Mouse (Mus musculus) myocyte (in vitro differentiated cells): Measurements from ENCODE around the gene 2810021J22Rik. TPM values are rescaled to one million over a fixed set of nuclear protein-coding genes. Genes with fewer than 3 reads are reported as not detected.
"Not testable (repeated sequence)": the region's sequence is repeated elsewhere in the genome, so short reads cannot be mapped to it uniquely, and the experiment has no call there.

Source experiments
- H3K27me3 ChIP-seq: one replicate; pipeline ENCODE4 v1.6.1; 2011; ENCODE audit not compliant: control insufficient read depth, insufficient read depth, insufficient read length
- H3K36me3 ChIP-seq: one replicate; pipeline ENCODE4 v1.6.1; 2011; ENCODE audit not compliant: control insufficient read depth, insufficient read depth
- H3K4me2 ChIP-seq: one replicate; pipeline ENCODE4 v1.6.1; 2011; ENCODE audit warnings: low read depth, control low read depth
- H3K4me3 ChIP-seq: one replicate; pipeline ENCODE4 v1.5.1; 2011; ENCODE audit warnings: mild to moderate bottlenecking, control low read depth, moderate library complexity
- H3K79me2 ChIP-seq: one replicate; pipeline ENCODE4 v1.6.1; 2011; ENCODE audit not compliant: control insufficient read depth, insufficient read depth
- H3ac ChIP-seq: one replicate; pipeline ENCODE4 v1.6.1; 2011; ENCODE audit not compliant: control insufficient read depth, insufficient read length
- CEBPB ChIP-seq: IDR thresholded peaks from 2 replicates; pipeline ENCODE4 v1.6.1; 2011; ENCODE audit warnings: mild to moderate bottlenecking, moderate library complexity; ENCODE audit not compliant: poor library complexity, insufficient read depth, severe bottlenecking
- E2F4 ChIP-seq: IDR thresholded peaks from one replicate; pipeline ENCODE4 v1.6.1; 2011; ENCODE audit warnings: mild to moderate bottlenecking, control low read depth, moderate library complexity; ENCODE audit not compliant: insufficient read depth
- MAX ChIP-seq: IDR thresholded peaks from one replicate; pipeline ENCODE4 v1.6.1; 2011; ENCODE audit warnings: low read depth, mild to moderate bottlenecking, control low read depth
- MYOD1 ChIP-seq, 3 experiments: IDR thresholded peaks; one replicate each; pipeline ENCODE4 v1.6.1; 2011; ENCODE audit warnings: control low read depth in 2 of 3, low read depth in 2 of 3, mild to moderate bottlenecking in 2 of 3, moderate library complexity in 1 of 3; ENCODE audit not compliant: insufficient read length in 2 of 3, control insufficient read depth in 1 of 3
- MYOG ChIP-seq, 3 experiments: IDR thresholded peaks; one replicate each; pipeline ENCODE4 v1.6.1; 2011; ENCODE audit warnings: control low read depth in 2 of 3, low read depth in 2 of 3, mild to moderate bottlenecking in 2 of 3; ENCODE audit not compliant: insufficient read length in 2 of 3, control insufficient read depth in 1 of 3, insufficient read depth in 1 of 3
- POLR2A ChIP-seq: IDR thresholded peaks from one replicate; pipeline ENCODE4 v1.6.1; 2011; ENCODE audit warnings: low read depth, mild to moderate bottlenecking, control low read depth, moderate library complexity; ENCODE audit not compliant: insufficient read length
- POLR2AphosphoS2 ChIP-seq: IDR thresholded peaks from one replicate; pipeline ENCODE4 v1.6.1; 2011; ENCODE audit warnings: low read depth, control low read depth; ENCODE audit not compliant: insufficient read length
- REST ChIP-seq: IDR thresholded peaks from one replicate; pipeline ENCODE4 v1.6.1; 2011; ENCODE audit warnings: mild to moderate bottlenecking, control low read depth, moderate library complexity; ENCODE audit not compliant: insufficient read depth, insufficient read length
- SRF ChIP-seq: IDR thresholded peaks from one replicate; pipeline ENCODE4 v1.6.1; 2011; ENCODE audit warnings: low read depth; ENCODE audit not compliant: control insufficient read depth, insufficient read length
- TCF12 ChIP-seq: IDR thresholded peaks from one replicate; pipeline ENCODE4 v1.6.1; 2011; ENCODE audit warnings: mild to moderate bottlenecking, control low read depth; ENCODE audit not compliant: poor library complexity, insufficient read depth, severe bottlenecking
- TCF3 ChIP-seq: IDR thresholded peaks from one replicate; pipeline ENCODE4 v1.6.1; 2011; ENCODE audit warnings: low read depth, control low read depth; ENCODE audit not compliant: insufficient read length
- USF1 ChIP-seq: IDR thresholded peaks from one replicate; pipeline ENCODE4 v1.6.1; 2011; ENCODE audit warnings: low read depth, mild to moderate bottlenecking, control low read depth, moderate library complexity
- polyA plus RNA-seq: library from polyadenylated mRNA; unstranded; fragments of >200 nt; fragmentation: generic; extraction: Trizol; gene quantifications from one replicate; pipeline ENCODE4 v1.2.1, GENCODE M21; 2012; ENCODE audit warnings: missing spikeins

2810021J22Rik gene
- 2.5 TPM for polyA plus RNA-seq

DNA sequence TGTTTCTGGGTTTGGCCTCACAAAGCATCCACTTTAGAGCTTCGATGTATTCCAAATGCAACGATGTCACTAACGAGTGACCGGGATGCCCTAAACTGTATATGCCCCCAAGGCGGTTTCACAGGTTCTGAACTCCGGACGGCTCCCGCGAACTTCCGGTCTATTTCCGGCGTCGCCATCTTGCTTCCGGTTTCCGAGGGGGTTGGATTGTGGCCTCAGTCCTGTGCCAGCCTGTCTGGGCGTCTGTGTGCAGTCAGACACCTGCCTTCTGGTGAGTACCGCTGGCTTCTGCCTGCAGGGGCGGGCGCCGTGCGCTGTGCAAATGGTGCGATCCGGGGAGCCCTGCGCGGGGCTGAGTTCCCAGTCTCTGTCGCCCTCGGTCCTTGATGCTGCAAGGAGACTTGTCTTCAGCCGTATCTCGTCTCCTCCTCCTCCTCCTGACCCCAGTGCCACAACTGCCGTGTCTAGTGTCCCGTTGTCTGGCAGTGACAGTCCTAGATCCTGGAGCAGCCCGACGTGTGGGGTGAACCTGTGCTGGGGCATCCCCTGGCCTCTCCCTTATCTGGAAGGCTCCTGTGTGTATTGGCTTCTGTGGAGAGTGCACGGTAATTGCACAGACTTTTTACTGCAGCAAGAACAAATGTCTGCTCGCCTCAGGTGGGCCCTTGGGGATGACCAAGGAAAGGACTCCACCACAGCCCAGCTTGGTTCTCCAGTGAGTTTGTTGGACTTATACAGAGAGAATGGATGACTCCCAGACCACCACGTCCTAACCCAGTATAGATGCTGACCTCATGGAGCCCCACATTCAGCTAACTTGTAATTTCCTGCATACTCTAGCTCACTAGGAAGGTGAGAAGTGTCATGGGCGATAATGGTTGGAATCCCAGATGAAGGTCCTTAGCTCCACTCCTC lies at the start of gene 2810021J22Rik:
2810021J22Rik (plus strand) TSS at position 178 of the 915 bp plus-strand sequence.
- TF ChIP-seq MAX, result no peak
- peak in 1 of 3 experiments; percentile 53 for TF ChIP-seq MYOG (IDR thresholded peaks at IDR 0.05; ENCODE audit: control insufficient read depth in 1 of 3, insufficient read depth in 1 of 3, insufficient read length in 2 of 3, low read depth in 2 of 3)
- peak; percentile 69 for TF ChIP-seq POLR2AphosphoS2
- TF ChIP-seq POLR2A, result peak; percentile 82
- peak in 2 of 3 experiments; percentile 21 to 40 for TF ChIP-seq MYOD1 (IDR thresholded peaks at IDR 0.05; ENCODE audit: control insufficient read depth in 1 of 3, insufficient read length in 2 of 3, low read depth in 2 of 3)
- peak within 1 kb of the TSS; percentile 53 for H3K4me3 ChIP-seq
- no peaks in the 10 kb centered on the region for H3K27me3 ChIP-seq
- H3K4me2 ChIP-seq, result peak within 1 kb of the TSS; percentile 79
- H3K79me2 ChIP-seq, result no peaks in the 10 kb centered on the region
- no peaks in the 10 kb centered on the region for H3K36me3 ChIP-seq
- H3ac ChIP-seq, result peak within 1 kb of the TSS; percentile 7

DNA sequence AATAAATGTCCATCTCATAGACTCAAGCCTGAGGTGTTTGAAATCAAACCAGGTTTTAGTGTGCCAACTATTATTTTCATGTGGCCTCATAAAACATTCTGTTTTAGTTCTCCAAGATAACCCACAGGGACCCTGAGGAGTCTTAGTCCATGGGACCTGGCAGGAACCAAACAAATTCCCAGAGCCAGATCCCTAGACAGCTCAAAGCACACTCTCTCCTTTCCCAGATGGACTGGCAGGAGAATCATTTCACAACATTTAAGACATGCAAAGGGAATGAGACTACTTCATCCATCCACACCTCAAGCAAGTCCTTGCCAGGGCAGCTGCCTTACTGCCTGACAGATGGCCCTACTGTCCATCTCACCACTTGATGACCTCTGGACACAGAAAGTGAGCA lies 38.1 kb upstream of the 2810021J22Rik start, which contains the start of gene Olfr312:
Olfr312 (plus strand) TSS at position 301 of the 400 bp plus-strand sequence.
- not testable (repeated sequence) for H3K36me3 ChIP-seq, H3K79me2 ChIP-seq, H3K4me2 ChIP-seq, H3ac ChIP-seq, H3K4me3 ChIP-seq, H3K27me3 ChIP-seq

DNA sequence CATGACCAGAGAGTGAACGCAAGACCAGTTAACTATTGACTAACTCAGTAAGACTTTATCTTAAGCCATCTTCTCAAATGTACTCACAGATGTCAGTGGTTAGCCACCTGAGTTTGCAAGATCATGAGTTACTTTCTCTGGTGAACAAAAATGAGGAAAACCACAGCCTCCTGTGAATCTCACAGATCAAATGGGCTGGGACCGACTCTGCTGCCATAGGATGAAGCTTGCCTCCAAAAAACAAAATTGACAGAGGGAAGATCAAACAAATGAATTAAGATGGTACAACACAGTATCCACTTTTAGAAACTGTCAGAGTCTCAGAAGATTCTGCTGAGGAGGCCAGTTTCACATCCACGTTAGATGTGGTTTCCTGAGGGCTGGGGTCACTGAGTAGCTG lies 37.3 kb upstream of the 2810021J22Rik start:
- Histone ChIP-seq H3K36me3 (no peaks in the 10 kb centered on the region), H3ac (no peak overlapping the region), H3K27me3 (peaks cover 5% of the 10 kb centered on the region), H3K79me2 (no peaks in the 10 kb centered on the region), H3K4me2 (no peak overlapping the region), H3K4me3 (no peak overlapping the region)
- TF ChIP-seq SRF (no peak), E2F4 (no peak), USF1 (no peak), POLR2AphosphoS2 (no peak), CEBPB (no peak), MAX (no peak), TCF3 (no peak), POLR2A (no peak), REST (no peak), MYOD1 (IDR thresholded peaks at IDR 0.05; ENCODE audit: control insufficient read depth in 1 of 3, insufficient read length in 2 of 3, low read depth in 2 of 3) (no peak), TCF12 (no peak), MYOG (IDR thresholded peaks at IDR 0.05; ENCODE audit: control insufficient read depth in 1 of 3, insufficient read depth in 1 of 3, insufficient read length in 2 of 3, low read depth in 2 of 3) (no peak)

DNA sequence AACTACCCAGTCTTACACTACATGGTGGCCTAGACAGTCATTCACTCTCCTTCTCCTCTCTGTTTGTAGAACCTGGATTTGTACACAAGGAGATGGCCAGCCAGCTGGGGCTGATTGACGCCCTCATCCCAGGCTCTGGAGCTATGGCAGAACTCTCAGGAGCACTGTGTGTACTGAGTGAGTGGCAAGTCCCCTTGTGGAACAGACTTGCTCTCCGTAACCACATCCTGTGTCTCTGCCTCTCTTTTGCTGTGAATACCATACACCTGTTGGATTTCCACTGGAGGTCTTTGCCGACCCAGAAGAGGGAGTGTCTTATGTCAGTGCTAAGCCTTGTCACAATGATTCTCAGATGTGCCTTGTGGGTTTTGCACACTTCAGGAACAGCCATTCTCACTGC lies 34.5 kb upstream of the 2810021J22Rik start:
- not testable (repeated sequence) for H3K4me2 ChIP-seq, H3K27me3 ChIP-seq, H3K4me3 ChIP-seq, H3ac ChIP-seq, H3K36me3 ChIP-seq, H3K79me2 ChIP-seq

DNA sequence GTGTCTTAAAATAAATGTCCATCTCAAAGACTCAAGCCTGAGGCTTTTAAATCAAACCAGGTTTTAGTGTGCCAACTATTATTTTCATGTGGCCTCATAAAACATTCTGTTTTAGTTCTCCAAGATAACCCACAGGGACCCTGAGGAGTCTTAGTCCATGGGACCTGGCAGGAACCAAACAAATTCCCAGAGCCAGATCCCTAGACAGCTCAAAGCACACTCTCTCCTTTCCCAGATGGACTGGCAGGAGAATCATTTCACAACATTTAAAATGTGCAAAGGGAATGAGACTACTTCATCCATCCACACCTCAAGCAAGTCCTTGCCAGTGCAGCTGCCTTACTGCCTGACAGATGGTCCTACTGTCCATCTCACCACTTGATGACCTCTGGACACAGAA lies 28.1 kb upstream of the 2810021J22Rik start, which contains the start of gene Olfr311:
Olfr311 (plus strand) TSS at position 301 of the 400 bp plus-strand sequence.
- not testable (repeated sequence) for H3K79me2 ChIP-seq, H3K27me3 ChIP-seq, H3K4me2 ChIP-seq, H3ac ChIP-seq, H3K36me3 ChIP-seq, H3K4me3 ChIP-seq

DNA sequence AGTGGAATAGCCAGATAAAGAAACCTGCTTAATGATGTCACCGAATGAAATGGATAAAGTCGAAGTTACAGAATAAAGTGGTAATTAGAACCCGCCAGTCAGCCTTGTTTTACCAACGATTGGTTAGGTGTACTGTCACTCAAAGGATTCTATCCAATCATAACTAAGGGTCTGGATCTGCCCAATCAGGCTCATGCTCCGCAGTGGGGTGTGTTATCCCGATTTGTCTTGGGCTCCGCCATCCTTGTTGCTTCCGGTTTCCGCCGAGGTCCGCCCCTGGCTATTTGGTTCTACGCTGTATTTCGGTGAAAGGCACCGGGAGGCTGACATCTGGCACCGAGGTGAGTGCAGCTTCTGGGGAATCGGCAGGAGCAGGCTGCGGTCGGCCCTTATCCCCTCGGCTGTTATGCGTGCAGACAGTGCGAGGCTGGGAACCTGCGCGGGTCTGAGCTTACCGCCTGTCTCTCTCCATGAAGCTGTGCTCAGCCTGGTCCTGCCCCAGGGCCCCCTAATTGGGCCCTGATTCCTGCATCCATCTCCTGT lies 20.0 kb upstream of the 2810021J22Rik start, which contains the start of gene Gm12258:
Gm12258 (plus strand) TSS at position 240 of the 543 bp plus-strand sequence.
- H3K36me3 ChIP-seq, result peaks cover 15% of the 10 kb centered on the region
- peak within 1 kb of the TSS; percentile 65 for H3K4me2 ChIP-seq
- H3ac ChIP-seq, result peak within 1 kb of the TSS; percentile 89
- H3K27me3 ChIP-seq, result no peaks in the 10 kb centered on the region
- H3K79me2 ChIP-seq, result no peaks in the 10 kb centered on the region
- peak within 1 kb of the TSS; percentile 46 for H3K4me3 ChIP-seq
- no peak for TF ChIP-seq TCF3
- TF ChIP-seq E2F4, result peak; percentile 22
- TF ChIP-seq USF1, result no peak
- TF ChIP-seq CEBPB, result peak; percentile 67
- no peak for TF ChIP-seq TCF12
- TF ChIP-seq MYOG (IDR thresholded peaks at IDR 0.05; ENCODE audit: control insufficient read depth in 1 of 3, insufficient read depth in 1 of 3, insufficient read length in 2 of 3, low read depth in 2 of 3), result no peak
- TF ChIP-seq MYOD1 (IDR thresholded peaks at IDR 0.05; ENCODE audit: control insufficient read depth in 1 of 3, insufficient read length in 2 of 3, low read depth in 2 of 3), result no peak
- TF ChIP-seq POLR2A, result peak; percentile 60
- no peak for TF ChIP-seq REST
- peak; percentile 45 for TF ChIP-seq POLR2AphosphoS2
